Mouse (Mus musculus): ENCODE measurements around the gene Ccdc13.

Gene Ccdc13

DNA sequence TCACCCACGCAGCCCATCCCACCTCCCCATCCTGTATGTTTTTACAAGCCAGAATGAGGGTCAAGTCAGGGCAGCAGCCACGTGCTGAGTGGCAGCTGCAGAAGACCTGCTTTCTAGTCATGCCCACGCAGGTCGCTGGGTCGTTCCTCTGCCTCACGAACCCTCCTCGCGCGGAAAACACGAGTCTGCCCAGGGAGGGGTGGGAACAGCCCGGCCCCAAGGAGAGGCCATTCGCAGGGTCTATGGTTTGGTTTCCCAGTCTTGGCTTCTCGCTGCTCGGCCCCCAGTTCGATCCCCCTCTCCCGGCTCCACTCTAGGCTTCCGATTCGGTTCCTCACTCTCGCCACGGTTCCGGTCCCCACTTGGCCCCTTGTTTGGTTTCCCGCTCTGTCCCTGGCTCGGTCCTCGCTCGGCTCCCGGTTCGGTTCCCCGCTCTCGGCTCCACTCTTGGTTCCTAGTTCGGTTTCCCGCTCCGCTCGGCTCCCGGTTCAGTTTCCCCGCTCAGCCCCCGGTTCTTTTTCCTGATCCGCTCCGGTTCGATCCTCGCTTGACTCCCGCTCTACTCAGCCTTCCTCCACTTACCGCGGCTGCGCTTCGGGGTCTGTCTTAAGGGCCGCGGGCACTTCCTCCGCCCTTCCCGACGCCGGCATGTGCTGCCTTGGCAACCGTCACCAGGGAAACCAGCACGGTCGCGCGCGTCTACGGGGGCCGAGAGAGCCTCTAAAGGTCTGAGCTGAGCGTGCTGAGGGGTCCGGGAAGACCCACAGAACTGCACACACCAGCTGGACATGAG is at the start of gene Ccdc13:
Gene Ccdc13, minus strand, starts transcription at position 633 of the 793 bp plus-strand sequence.
- peak; percentile 45 for DNase-seq (ENCODE audit: low read depth, low spot score)

DNA sequence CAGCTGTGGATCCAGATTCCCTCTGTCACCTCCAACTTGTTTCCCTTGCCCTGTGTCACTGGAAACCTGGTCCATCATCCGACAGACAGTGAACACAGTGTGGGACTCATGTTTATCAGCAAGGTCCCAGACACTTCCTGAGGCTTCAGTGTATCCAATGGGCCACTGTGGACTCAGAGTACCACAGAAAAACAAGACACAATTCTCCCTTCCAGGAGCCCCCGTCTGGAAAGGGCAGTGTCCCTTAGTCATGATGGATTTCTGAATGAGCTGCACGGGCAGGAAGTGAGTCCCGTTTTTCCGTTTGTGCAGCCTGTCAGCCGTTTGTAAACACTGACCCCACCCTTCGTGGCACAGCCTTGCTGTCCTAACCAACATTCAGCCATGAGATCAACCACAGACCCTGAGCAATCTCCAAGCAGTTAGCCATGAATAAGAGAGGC is 42.8 kb upstream of the Ccdc13 start:
- DNase-seq (ENCODE audit: low read depth, low spot score): no peak

DNA sequence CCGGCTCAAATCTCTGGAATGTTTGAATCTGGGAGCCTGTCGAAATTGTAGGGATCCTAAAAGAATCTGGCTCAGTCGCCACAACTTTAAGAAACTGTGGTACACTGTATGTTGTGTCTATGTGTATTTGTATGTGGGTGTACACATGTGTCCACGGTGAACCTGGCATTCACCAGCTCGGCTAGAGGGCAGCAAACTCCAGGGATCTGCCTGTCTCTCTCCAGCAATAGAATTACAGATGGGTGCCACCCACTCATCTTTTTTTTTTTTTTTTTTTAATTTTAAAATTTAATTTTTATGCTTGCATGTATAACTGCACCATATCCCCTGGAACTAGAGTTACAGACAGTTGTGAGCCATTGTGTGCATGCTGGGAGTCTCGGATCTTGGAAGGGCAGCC is 42.0 kb upstream of the Ccdc13 start:
- DNase-seq (ENCODE audit: low read depth, low spot score): no peak

DNA sequence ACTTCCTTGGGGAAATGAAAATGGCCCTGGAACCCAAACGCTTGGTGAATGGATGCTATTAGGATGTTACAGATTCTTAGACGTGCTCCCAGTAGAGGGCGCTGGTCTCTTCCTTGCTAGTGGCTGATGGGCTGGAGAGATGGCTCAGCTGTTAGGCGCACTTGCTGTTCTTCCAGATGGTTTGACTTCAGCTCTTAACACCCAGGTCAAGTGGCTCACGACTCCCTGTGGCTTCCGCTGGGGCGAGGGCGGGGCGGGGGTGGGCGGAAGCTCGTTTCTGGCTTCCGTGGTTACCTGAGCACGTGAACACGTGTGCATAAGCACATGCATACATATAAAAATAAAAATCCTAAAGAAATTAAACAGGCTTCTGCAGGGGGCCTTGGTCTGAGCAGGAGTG is 41.6 kb upstream of the Ccdc13 start:
- peak; percentile 76 for DNase-seq (ENCODE audit: low read depth, low spot score)

DNA sequence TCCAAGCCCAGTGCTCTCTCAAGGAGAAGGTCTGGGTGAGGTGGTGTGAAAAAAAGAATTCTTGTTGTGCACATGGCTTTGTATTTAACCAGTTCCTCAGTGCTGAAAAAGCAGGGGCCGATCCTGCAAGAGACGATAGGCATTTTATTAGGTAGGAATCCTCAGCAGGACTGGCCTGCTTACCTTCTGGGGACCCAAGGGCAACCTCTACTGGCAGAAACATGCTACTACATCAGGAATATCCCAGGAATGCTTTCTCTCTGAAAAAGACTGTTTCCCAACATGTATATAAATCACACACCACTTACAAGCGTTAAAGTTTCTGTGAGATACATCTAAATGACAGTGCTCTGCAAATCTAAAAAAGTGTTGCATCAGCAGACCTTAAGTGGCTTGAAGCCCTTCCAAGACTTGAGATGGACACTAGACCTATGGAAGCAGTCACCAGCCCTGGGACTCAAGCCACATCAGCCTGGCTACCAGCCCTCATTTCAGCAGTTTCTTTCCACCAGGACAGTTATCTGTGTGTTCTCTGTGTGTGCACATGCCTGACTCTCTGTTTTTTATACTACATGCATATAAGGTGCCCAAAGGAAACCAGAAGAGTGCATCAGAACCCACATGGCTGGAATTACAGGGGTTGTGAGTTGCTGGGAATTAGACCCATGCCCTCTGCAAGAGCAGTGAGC is 37.9 kb upstream of the Ccdc13 start:
- peak; percentile 56 for DNase-seq (ENCODE audit: low read depth, low spot score)

DNA sequence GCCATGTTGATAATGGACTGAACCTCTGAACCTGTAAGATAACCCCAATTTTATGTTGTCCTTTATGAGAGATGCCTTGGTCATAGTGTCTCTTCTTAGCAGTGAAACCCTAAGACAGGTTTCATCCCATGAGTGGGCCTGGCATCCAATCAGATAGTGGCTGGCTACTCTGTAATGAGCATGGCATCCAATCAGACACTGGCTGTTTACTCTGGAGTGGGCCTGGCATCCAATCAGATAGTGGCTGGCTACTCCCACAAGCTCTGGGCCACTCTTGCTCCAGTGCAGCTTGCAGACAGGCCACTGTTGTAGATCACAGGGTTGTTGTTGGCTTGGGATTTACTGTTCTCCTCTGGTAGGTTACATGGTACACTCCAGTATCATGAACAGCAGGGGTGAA is 34.3 kb upstream of the Ccdc13 start:
- no peak for DNase-seq (ENCODE audit: low read depth, low spot score)

DNA sequence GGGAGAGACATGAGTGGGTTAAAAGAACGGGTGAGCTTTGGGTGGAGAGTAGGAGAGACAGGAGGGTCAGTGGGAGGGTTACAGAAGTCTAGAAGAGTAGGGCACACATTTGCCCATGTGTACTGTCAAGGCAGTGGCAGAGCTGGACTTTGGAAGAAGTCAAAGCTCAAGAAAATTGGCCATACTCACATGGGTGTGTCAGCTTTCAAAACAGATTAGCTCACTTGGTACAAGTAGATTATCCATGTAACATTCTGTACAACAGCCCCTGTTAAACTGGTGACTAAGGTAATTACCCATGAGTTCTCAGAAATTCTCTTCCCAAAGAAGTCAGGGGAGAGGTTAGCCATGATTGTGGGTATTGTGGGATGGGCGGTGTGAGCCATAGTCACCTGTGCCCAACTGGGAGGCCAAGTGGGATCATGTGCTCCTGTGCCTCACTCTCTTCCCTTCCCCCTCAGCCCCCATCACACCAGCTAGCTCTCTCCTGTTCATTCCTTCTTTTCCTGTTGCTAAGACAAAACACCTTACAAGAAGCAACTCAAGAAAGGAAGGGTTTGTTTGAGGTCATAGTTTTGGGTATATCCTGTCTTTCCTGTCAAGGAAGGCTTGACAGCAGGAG is 32.9 kb upstream of the Ccdc13 start:
- no peak for DNase-seq (ENCODE audit: low read depth, low spot score)

DNA sequence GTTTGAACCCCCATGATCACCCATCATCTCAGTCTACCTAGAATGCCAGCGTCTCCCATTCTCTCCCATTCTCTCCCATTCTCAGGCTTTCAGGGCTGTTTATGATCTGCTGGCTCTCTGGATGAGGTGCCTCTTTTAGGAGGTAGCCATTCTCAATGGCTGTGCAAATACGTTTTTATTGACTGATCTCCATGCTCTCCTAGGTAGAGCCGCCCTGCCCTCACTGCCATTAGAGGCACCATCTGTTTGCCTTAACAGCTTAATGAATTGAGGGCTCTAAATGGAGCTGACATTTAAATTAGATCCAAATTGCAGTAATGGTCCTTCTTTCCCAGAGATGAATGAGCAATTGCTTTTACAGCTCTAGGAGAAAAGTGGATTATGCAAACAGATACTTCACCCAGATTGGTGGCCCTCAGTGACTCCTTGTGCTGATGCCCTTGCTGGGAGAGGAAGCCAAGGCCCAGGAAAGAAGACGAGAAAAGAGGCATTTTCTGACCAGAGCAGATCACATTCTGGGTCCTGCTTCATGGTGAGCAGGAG is 30.8 kb upstream of the Ccdc13 start:
- DNase-seq (ENCODE audit: low read depth, low spot score): no peak

DNA sequence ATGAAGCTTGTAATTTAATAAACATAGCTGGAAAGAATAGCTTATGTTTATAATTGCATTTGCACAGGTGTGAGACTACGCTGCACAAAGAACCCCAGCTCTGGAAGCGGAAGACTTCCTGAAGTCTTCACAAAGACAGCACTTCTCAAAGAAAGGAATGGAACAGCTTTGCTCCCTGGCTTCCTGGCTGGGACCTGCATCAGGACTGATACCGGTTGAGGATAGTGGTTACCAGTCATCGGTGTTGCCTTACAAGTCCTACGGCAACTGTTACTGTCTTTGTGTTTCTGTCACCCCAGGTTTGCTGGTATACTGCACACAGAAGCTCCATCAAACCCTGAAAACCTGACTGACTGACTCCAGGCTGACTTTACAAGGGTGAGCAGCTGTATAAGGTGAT is 30.2 kb upstream of the Ccdc13 start:
- no peak for DNase-seq (ENCODE audit: low read depth, low spot score)

DNA sequence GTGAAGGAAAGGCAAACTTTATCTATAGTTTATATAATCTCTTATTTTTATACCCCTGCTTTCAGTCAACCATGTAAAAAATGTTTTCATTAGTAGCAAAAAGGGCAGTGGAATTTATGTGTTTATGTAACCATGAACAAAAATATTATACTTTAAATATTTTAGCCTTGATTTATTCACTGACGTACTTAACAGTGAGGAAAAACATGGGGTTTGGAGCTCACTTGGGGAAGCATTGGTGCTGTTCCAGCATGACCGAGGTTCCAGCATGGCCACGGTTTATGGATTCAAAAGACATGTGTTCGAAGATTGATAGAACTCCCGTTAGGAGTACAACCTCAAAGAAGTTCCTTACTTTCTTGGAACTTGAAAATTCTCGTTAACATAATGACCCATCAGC is 29.0 kb upstream of the Ccdc13 start:
- no peak for DNase-seq (ENCODE audit: low read depth, low spot score)

DNA sequence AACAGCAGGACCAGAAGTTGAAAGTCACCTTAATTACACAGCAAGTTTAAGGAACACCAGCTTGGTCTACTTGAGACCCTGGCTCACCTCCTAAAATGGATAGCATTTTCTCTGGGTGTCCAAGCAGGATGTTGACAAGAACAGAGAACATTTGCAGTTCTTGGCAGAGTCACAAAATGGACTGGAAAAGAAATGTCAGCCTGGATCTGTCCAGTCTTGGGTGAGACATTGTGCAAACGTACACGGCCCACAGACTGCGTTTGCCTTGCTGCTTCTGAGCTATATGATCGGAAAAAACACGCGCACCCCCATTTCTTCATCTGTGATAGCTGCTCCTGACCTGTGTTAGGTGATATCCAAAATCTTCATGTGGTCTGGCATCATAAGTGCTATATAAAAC is 28.4 kb upstream of the Ccdc13 start:
- DNase-seq (ENCODE audit: low read depth, low spot score): no peak

DNA sequence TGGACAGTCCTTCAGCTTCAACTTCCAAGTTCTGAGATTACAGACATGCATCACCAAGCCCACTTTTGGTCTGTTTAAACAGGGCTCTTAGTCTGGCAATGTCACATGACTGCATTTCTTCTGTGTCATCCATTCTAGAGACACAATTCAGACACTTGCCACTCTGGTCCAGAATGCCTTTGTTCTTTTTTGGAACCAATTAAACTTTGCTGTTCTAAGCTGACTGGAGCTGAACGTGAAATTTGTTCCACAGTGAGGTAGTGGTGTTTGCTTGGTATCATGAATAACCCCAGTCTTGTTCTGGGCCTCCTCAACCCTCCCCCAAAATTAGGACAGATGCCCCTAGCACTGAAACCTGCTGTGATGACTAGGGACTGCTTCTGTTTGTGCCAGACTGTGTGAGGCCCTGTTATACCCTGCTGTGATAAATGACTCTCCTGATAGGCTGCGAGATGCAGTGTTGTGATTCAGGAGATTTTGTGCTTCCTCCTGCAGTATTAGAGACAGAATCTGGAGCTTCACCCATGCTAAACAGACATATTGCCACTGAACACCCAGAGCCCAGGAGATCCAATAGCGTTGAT is 26.3 kb upstream of the Ccdc13 start:
- no peak for DNase-seq (ENCODE audit: low read depth, low spot score)

DNA sequence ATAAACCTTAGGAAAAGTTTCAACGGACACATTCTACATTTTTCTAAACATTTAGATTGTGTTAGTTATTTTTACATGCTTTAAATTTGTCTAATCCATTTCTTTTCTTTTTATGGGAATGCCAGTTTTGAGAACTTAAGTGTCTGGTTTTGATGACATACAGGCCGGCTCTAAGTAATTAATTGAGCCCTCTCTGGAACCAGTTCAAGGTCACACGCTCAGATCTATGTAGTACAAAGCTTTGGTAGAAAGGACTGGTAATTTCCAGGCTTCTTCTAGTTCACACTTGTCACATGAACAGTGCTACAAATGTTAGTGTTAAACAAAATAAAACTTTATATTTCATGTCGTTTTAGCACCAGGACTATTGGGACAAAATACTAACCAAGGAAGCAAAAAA is 25.6 kb upstream of the Ccdc13 start:
- DNase-seq (ENCODE audit: low read depth, low spot score): no peak

DNA sequence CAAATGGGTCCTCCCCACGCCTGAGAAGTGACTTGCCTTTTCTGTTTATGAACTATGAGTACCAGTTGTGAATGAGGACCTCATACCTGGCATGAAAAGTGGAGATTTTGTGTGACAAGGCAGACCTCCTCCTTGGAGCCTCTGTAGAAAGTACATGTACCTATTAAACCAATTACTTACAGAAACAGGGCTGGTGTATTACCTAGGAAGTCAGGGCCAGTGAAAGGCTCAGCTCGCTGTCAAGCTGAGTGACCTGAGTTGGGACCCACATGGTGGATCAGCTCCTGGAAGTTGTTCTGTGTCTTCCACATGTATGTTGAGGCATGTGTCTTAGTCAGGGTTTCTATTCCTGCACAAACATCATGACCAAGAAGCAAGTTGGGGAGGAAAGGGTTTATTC is 21.7 kb upstream of the Ccdc13 start:
- DNase-seq (ENCODE audit: low read depth, low spot score): no peak

DNA sequence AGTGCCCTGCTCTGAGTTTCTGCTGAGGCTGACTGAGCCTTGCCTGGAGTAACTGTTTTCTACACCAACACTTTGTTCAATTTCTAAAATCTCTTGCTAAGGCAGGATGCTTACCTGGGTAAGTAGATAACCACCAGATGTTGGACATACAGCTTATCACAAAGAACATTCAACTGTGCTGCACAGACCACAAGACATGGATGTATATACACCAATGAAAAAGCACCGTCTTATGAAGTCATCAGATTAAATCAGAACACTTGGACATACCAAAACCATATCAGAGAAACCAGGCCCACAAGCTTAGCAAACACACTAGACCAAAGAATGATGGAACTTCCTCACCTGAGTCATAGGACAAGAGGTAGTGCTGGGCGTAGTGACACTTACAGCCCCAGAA is 20.1 kb upstream of the Ccdc13 start:
- DNase-seq (ENCODE audit: low read depth, low spot score): no peak

DNA sequence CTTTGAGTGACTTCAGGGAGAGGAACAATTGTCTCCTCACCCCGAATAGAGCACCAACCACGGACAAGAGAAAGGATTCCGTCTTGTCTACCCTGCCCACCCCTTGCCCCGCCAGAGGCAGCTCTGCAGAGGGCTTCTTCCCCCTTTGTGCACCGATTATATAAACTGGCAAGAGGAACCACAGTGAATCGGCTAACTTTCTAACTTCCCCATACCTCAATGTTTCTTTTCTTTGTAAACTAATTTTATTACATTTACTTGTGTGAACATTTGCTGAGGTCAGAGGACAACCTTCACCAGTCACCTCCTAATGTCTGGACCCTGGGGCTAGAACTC is 18.9 kb upstream of the Ccdc13 start, which contains the start of gene Higd1a:
Gene Higd1a, minus strand, starts transcription at position 210 of the 336 bp plus-strand sequence.
- no peak for DNase-seq (ENCODE audit: low read depth, low spot score)

DNA sequence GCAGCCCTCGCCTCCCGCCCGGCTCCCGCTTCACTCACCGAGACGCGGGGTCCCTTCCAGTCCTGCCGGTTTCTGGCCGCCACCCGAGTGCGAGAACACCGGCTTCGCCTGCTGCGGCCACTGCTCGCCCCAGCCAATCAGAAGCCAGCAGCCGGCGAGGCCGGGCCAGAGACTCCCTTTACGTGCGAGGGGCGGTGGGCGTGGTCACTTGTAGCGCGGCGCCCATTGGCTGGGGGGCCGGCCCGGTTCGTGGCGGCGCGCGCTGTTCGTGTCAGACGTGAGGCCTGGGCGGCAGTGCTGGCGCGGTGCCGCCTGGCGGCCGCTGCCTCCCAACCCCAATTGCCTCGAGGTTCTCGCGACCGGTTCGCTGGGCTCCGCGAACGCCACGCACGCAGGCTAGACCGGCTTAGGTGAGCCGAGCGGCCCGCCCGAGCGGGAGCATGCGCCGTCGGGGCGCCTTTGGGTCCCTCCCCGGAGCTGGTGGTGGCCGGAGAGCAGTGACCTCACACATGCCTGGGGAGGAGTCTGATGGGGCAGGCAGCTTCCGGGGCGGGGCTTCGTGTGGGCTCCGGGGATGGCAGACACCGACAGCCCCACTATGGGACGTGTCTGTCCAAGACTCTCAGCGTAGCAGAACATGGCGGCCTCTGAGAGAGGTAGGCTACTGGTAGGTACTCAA is 18.4 kb upstream of the Ccdc13 start:
- DNase-seq (ENCODE audit: low read depth, low spot score): peak; percentile 99

DNA sequence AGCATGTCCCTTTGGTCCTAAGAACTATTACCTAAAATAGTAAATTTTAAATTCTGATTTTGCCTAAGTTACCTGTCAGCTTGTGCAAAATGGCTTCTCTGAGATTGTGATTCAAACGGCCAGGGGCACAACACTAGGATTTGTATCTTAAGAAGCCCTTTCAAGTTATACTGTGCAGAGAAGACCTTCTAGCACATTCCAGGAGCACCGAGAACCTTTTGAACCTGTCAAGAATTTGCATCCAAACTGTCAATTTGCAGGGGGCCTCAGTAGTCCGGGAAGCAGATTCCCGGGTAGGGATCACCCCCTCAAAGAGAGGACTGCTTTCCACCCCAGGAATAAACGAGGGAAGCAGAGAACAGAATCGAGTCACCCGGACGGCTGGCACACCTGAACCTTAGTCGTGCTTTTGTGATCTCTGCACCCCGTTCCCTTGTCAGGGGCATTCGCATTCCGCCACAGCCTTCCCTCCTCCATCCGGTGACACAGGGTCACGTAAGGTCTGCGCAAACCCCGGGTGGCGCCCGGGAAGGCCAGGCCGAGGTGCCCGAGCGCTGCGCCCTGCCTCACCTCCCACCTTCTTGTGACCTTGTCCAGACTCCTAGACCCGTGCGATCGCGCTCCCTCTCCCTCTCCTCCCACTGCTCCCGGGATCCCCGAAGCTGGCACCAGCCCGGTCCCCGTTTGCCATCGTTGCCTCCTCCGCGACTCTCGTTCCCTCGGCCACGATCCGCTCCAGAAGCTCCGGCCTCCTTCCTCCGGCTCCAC is 17.6 kb upstream of the Ccdc13 start:
- peak; percentile 71 for DNase-seq (ENCODE audit: low read depth, low spot score)

DNA sequence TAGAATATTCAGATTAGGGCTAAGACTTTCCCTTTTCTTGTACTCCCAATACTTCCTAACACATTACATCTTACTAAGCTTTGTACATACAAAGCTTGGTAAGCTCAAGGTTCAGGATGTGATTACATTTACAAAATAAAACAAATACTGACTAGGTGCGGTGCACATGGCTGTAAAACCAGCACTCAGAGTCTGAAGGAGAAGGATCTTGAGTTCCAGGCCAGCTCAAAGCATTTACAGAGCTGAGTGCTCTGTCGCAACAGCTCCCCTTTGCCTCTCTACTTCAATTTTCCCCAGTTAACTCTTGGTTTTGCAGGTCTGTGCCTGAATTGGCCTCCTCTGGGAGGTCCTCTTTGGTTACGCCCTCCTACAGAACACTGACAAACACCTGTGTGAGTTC is 15.0 kb upstream of the Ccdc13 start:
- no peak for DNase-seq (ENCODE audit: low read depth, low spot score)

DNA sequence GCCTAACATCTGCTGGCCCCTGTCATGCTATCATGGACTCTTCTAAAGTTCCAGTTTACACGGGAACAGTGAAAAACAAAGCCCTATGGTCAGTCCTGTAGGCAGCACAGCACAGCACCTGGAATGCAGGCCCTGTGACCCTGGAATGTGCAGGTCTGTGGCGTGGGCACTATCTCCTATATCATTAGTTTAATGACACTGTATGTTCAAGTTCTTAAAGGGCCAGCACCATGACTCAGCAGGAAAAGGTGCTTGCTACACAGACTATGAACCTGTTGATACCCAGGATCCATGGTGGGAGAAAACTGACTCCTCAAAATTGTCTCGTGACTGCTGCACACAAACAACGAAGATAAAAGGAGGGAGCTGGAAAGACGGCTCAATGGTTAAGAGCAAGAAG is 8.6 kb upstream of the Ccdc13 start:
- no peak for DNase-seq (ENCODE audit: low read depth, low spot score)

DNA sequence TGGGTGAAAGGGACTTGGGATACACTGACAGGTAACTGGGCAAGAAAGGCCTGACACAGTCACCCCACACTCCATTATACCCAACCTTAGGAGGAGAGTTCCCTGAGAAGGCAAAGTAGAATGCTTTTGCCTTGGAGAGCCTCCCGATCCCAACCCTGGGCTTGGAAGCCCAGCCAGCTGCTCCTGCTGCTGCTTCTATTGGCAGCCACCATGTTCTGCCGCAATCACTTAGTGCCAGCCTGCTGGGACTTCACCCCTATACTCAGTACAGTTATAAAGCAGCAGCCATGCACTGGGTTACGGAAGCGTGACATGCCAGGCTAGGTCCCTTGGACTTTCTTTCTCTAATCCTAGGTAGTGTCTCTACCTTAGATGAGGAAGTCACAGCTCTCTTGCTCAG is 7.9 kb upstream of the Ccdc13 start:
- DNase-seq (ENCODE audit: low read depth, low spot score): no peak

Measured in CD4-positive, CD25-positive, alpha-beta regulatory T cell, adult 2 months (primary cell).